ENCODE assay signal across 18 mouse cellular contexts in the genomic region with DNA sequence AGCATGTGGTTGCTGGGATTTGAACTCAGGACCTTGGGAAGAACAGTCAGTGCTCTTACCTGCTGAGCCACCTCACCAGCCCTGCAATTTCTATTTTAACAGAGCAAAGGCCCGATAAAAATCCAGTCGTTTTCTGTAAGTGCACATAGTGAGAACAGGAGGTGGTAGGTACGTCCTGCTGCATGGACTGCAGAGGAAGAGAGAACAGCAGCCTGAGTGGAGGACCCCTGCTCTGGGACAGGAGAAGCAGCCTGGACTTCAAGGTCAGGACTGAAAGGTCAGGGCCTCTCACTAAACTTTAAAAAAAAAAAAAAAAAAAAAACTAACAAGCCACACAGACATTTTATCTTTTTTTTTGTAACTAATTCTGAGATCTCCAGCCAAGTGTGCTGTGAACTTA. TPM values are rescaled to one million over a fixed set of nuclear protein-coding genes. Genes with fewer than 3 reads are reported as not detected.
DNase-seq lines count a peak whose midpoint lies in the region; ATAC-seq lines count a peak whose summit lies in the region.
"Had no signal": no experiment of that assay in that cellular context is flagged by ENCODE, and none has a peak within 500 bp of the region (broad histone marks: within the 10 kb centered on the region; RNA-seq: fewer than 3 reads in every experiment).

No protein-coding gene starts in this region.

- H3K27me3 ChIP-seq in heart, embryonic 16.5 days (ENCODE audit: control insufficient read depth, insufficient read depth, low read length), result no peaks in the 10 kb centered on the region
- no peaks in the 10 kb centered on the region; the same call in 1 of the 2 replicates for H3K27me3 ChIP-seq in midbrain, embryonic 12.5 days
- peaks cover 60% of the 10 kb centered on the region for H3K27me3 ChIP-seq in midbrain, embryonic 10.5 days (ENCODE audit: low read depth, poor library complexity, severe bottlenecking)
- H3K27me3 ChIP-seq: CH12.LX; embryonic facial prominence, embryonic 15.5 days; kidney, embryonic 15.5 days; limb, embryonic 13.5 days had no signal

- peaks cover 39% of the 10 kb centered on the region for H3K4me1 ChIP-seq in heart, embryonic 16.5 days (ENCODE audit: control insufficient read depth, insufficient read depth, low read length)
- H3K4me1 ChIP-seq in midbrain, embryonic 12.5 days, result peaks cover 9% of the 10 kb centered on the region
- peaks cover 54% of the 10 kb centered on the region for H3K4me1 ChIP-seq in midbrain, embryonic 10.5 days
- H3K4me1 ChIP-seq: kidney, embryonic 15.5 days; limb, embryonic 13.5 days had no signal

- no peak overlapping the region for H3K4me2 ChIP-seq in heart, embryonic 16.5 days (ENCODE audit: low read depth, low read length)
- no peak overlapping the region for H3K4me2 ChIP-seq in midbrain, embryonic 12.5 days (replicated peaks)
- H3K4me2 ChIP-seq: embryonic facial prominence, embryonic 15.5 days; kidney, embryonic 15.5 days; limb, embryonic 13.5 days; lung, embryonic 14.5 days had no signal

- H3K27ac ChIP-seq in heart, embryonic 16.5 days (ENCODE audit: low read length), result peak overlapping the region; percentile 61
- H3K27ac ChIP-seq in midbrain, embryonic 12.5 days (replicated peaks), result 0 out of 2 replicates have a peak overlapping the region, but pooled peaks have one; percentile 20
- no peak overlapping the region for H3K27ac ChIP-seq in midbrain, embryonic 10.5 days (replicated peaks)
- H3K27ac ChIP-seq: embryonic facial prominence, embryonic 15.5 days; forebrain, embryonic 10.5 days; kidney, embryonic 15.5 days; limb, embryonic 13.5 days; stomach, postnatal 0 days had no signal

- ATAC-seq in heart, embryonic 16.5 days (replicated peaks; ENCODE audit: extremely low read depth, insufficient read depth, low FRiP score), result no peak
- no peak for ATAC-seq in midbrain, embryonic 12.5 days (ENCODE audit: low FRiP score, low read depth)

- H3K9me3 ChIP-seq in heart, embryonic 16.5 days (replicated peaks; ENCODE audit: control insufficient read depth, low read length), result no peaks in the 10 kb centered on the region
- H3K9me3 ChIP-seq in midbrain, embryonic 12.5 days, result no peaks in the 10 kb centered on the region
- H3K9me3 ChIP-seq in midbrain, embryonic 10.5 days (replicated peaks), result no peaks in the 10 kb centered on the region
- H3K9me3 ChIP-seq: embryonic facial prominence, embryonic 15.5 days; forebrain, embryonic 10.5 days; kidney, embryonic 15.5 days; limb, embryonic 13.5 days had no signal

- no peak overlapping the region for H3K9ac ChIP-seq in heart, embryonic 16.5 days (ENCODE audit: low read length)
- no peak overlapping the region for H3K9ac ChIP-seq in midbrain, embryonic 12.5 days (replicated peaks)
- H3K9ac ChIP-seq: embryonic facial prominence, embryonic 15.5 days; kidney, embryonic 15.5 days; limb, embryonic 13.5 days; lung, embryonic 14.5 days had no signal

- 65% methylated on average over 3 of the region's 3 CpGs for WGBS in heart, embryonic 16.5 days
- WGBS in midbrain, embryonic 12.5 days, result 85% methylated on average over 3 of the region's 3 CpGs
- WGBS in midbrain, embryonic 10.5 days, result 81% methylated on average over 3 of the region's 3 CpGs

- H3K36me3 ChIP-seq in heart, embryonic 16.5 days (ENCODE audit: control insufficient read depth, insufficient read depth), result peaks cover 19% of the 10 kb centered on the region
- H3K36me3 ChIP-seq in midbrain, embryonic 12.5 days, result peaks cover 42% of the 10 kb centered on the region
- peaks cover 69% of the 10 kb centered on the region for H3K36me3 ChIP-seq in midbrain, embryonic 10.5 days

- H3K4me3 ChIP-seq in heart, embryonic 16.5 days (ENCODE audit: low read length), result no peak overlapping the region
- no peak overlapping the region for H3K4me3 ChIP-seq in midbrain, embryonic 12.5 days
- H3K4me3 ChIP-seq in midbrain, embryonic 10.5 days, result no peak overlapping the region
- H3K4me3 ChIP-seq: embryonic facial prominence, embryonic 15.5 days; forebrain, embryonic 10.5 days; kidney, embryonic 15.5 days; limb, embryonic 13.5 days had no signal

- intact Hi-C loops in heart, postnatal 25 days (cut with DNase I), result no loop called here

- DNase-seq in adrenal gland, postnatal 10 days, result peak; percentile 38
- no peak for DNase-seq in adrenal gland, adult 8-10 months
- no peak for DNase-seq in heart, postnatal 25 days (ENCODE audit: low spot score)
- DNase-seq in midbrain, embryonic 10.5 days (ENCODE audit: low spot score), result no peak
- DNase-seq in thymus, postnatal 4 days, result no peak
- DNase-seq: cerebellum, adult 11 months; lung, embryonic 14.5 days; lung, postnatal 4 days; right cerebral cortex, postnatal 25 days; thymus, postnatal 14 days had no signal

RNA-seq across cellular contexts. Expression of gene Rnf216, which starts 50.5 kb away (rescaled TPM):
- 10 to 100 TPM; 35.8 to 48.3 TPM for total RNA-seq in adrenal gland, postnatal 10 days (2021)
- total RNA-seq in adrenal gland, adult 8-10 months (2022), result 10 to 100 TPM; 41.7 to 58.3 (median 53.6) TPM
- 22.7 and 24.7 TPM in 2 replicates for polyA plus RNA-seq in heart, embryonic 16.5 days (2015; fragmentation: Nextera tagmentation; extraction: Ambion mirVana)
- total RNA-seq in heart, postnatal 25 days (2021), result 10 to 100 TPM; 22.8 to 26.2 TPM
- polyA plus RNA-seq in midbrain, embryonic 12.5 days (2016; fragmentation: Nextera tagmentation; extraction: Ambion mirVana), result 49.8 and 51.1 TPM in 2 replicates
- polyA plus RNA-seq in midbrain, embryonic 10.5 days (2016; fragmentation: Nextera tagmentation; extraction: Ambion mirVana), result 39.8 and 46.5 TPM in 2 replicates
